Mouse (Mus musculus): ENCODE measurements around the gene P3h3.

- TF ChIP-seq USF1 (IDR thresholded peaks at IDR 0.05; ENCODE audit: low read depth): no peak
- TF ChIP-seq POLR2A (IDR thresholded peaks at IDR 0.05; ENCODE audit: insufficient read length, low read depth): no peak
- TF ChIP-seq MAX (IDR thresholded peaks at IDR 0.05; ENCODE audit: low read depth): no peak
- no peak for TF ChIP-seq REST (IDR thresholded peaks at IDR 0.05; ENCODE audit: insufficient read depth, insufficient read length)
- TF ChIP-seq POLR2AphosphoS2 (IDR thresholded peaks at IDR 0.05; ENCODE audit: insufficient read length, low read depth): no peak
These were observed 16.8 kb upstream of the P3h3 start for GRCm38 (mm10) chr6:124874348-124874747.

Measured in myocyte (in vitro differentiated cells).